Mouse (Mus musculus): ENCODE results near the gene Smarcad1.

The Smarcad1 gene

GRCm38 (mm10) chr6:65075201-65075600, 32.8 kb downstream of the Smarcad1 start:
- in situ Hi-C loops (cut with MboI; ENCODE audit: low sequenced_read_pairs): no loop called here

DNA sequence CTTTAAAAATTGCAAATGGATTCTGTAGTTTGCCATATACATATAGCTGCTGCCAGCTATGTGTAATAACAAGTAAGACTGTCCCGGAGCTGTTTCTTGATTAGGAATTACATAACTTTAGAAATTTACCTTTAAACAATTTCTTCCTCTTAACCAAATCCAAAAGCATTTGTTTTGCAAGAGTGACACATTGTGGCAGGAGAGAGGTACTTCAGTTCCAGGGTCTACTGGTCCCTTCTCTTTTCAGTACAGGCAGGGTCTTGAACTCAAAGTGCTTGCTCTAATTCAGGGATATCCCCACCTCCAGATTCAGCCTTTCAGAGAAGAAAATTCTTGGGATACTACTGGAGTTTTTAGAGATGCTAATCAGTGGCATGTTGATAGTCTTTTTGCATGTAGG, 36.8 kb downstream of the Smarcad1 start:
- in situ Hi-C loops (cut with MboI; ENCODE audit: low sequenced_read_pairs): no loop called here

DNA sequence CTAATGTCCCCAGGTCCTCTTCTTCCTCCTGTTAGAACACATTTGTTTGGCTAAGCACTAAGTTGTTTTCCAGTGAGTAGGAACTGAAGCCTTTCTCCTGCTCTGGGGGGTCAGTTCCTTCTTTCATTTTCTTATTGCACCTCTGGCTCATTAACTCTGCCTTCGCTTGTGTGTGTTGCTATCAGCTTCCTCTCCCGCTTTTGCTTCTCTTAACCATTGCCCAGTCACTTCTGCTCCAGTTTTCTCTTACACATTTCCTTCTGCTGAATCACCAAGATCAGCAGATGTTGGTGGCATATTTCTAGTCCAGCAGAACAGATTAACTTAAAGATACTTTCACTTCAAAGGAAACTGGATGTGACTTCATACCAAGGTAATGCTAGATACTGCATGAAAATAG, 72.5 kb downstream of the Smarcad1 start:
- in situ Hi-C loops (cut with MboI; ENCODE audit: low sequenced_read_pairs): no loop called here

DNA sequence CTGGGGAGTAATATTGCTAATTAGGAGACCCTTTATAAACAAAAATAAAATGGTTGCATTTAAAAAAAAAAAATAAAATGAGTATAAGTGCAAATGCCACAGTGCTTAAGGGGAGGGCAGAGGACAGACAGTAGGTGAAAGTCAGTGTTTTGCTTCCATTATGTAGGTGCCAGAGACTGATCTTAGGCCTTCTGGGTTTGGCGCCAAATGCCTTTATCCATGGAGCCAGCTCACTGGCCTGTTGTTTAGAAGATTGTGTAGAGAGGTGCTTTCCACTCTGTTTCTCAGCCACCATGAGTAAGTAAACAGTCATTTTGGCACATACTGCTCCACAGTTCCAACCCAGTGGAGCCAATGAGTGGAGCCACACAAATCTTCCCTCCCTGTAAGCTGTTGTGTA, 75.2 kb downstream of the Smarcad1 start:
- in situ Hi-C loops (cut with MboI; ENCODE audit: low sequenced_read_pairs): no loop called here

- in situ Hi-C loops (cut with MboI; ENCODE audit: low sequenced_read_pairs): loop anchor here (5.0 kb wide), 1 partner anchor 326 kb away; no protein-coding TSS in a partner anchor
Observed at GRCm38 (mm10) chr6:65126074-65126726, 83.8 kb downstream of the Smarcad1 start.

DNA sequence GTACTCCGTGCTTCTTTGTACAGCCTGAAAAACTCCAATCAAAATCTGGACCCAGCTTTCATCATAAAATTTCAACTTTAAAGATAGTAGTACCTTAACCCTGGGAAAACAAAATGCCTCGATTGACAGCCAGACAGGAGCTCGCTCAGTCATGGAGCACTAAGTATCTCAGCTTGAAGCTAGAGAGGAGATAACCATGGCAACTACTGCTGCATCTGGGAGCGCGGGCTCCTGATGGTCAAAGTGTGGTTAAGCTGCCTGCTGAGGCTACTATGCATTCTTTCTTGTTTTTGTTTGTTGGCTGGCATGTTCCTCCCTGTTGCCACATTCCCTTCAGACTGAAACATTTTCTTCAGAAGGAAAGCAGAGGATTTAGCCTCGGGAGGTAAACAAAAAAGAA, 90.0 kb downstream of the Smarcad1 start:
- in situ Hi-C loops (cut with MboI; ENCODE audit: low sequenced_read_pairs): no loop called here

DNA sequence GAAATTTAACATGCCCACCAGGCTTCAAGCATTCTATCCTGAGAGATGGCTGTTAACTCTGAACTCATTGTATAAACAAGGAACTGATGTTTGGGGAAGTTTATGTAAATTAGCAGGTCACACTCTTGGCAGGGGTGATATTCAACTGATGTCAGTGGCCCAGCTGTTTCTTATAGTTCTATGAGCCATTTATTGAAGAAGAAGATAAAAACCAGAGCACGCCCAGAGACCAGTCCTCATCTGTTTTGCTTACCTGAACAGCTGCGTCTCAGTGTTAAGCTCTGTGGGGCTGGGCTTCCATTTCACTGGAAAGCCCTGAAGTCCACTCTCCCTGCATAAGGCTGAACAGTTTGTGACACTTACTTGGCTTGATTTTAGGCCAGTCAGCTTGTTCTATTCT, 95.4 kb downstream of the Smarcad1 start:
- in situ Hi-C loops (cut with MboI; ENCODE audit: low sequenced_read_pairs): no loop called here

DNA sequence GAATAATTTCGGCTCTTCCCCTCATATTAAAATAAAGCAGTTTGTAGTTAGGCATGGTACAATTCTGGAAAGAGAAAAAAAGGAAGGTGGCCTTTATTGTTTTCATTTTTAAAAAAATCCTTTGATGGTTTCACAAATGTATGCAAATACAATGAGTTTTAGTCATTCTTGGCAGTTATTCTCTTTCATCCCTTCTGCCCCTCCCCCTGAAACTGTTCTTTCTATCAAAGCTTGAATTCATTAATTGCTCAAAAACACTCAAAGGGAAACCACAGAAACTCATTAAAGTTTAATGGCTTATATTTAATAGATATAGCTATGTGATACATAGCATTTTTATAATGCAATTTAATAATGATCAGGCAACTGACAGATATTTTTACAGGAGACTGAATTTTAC, 95.9 kb downstream of the Smarcad1 start:
- in situ Hi-C loops (cut with MboI; ENCODE audit: low sequenced_read_pairs): no loop called here

- in situ Hi-C loops (cut with MboI; ENCODE audit: low sequenced_read_pairs): no loop called here
Observed at GRCm38 (mm10) chr6:65140082-65140749, 97.8 kb downstream of the Smarcad1 start.

DNA sequence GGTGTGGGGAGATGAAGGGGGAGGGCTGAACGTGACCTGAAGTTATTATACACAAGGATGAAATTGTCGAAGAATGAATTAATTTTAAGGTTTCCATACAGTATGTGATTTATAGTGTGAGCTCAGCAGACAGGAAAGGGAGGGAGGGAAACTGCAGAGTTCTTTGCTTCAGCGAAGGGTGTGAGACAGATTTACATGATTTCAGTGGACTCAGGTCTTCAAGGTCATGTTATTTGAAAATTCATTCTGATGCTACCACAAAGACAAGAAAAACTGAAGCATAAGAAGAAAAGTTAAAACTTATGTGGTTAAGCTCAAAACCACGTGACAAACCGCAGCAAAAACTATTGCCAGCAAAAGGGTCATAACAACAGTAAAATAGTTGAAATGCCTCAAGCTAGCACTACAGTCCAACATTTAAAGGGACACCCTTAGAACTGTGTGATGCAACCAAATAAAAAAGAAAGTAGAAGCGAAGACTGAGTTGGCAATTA, 98.4 kb downstream of the Smarcad1 start:
- in situ Hi-C loops (cut with MboI; ENCODE audit: low sequenced_read_pairs): no loop called here

GRCm38 (mm10) chr6:65142316-65142715, 99.9 kb downstream of the Smarcad1 start:
- in situ Hi-C loops (cut with MboI; ENCODE audit: low sequenced_read_pairs): no loop called here

- in situ Hi-C loops (cut with MboI; ENCODE audit: low sequenced_read_pairs): no loop called here
Observed at GRCm38 (mm10) chr6:65144621-65145205, 102.3 kb downstream of the Smarcad1 start, which contains the start of gene Hpgds. Gene Hpgds (minus strand): TSS chr6:65144908.

- in situ Hi-C loops (cut with MboI; ENCODE audit: low sequenced_read_pairs): no loop called here
Observed at GRCm38 (mm10) chr6:65146363-65146762, 104.0 kb downstream of the Smarcad1 start.

DNA sequence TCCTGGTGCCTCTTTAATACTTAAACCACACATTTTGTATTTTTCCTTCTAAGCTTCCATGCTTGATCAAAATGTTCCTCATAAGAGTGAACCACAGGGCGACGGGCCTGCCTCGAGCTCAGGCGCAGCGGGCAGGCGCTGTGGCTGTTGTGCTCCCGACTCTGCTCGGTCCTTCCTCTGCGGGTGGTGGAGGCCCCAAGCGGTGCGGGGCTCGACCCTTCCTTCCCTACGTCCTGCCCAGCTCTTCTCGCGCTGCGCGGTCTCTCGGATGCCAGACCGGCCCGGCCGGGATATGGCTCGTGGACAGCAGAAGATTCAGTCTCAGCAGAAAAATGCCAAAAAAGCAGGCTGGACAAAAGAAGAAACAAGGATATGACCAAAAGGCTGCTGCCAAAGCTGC, 108.3 kb downstream of the Smarcad1 start:
- in situ Hi-C loops (cut with MboI; ENCODE audit: low sequenced_read_pairs): no loop called here

DNA sequence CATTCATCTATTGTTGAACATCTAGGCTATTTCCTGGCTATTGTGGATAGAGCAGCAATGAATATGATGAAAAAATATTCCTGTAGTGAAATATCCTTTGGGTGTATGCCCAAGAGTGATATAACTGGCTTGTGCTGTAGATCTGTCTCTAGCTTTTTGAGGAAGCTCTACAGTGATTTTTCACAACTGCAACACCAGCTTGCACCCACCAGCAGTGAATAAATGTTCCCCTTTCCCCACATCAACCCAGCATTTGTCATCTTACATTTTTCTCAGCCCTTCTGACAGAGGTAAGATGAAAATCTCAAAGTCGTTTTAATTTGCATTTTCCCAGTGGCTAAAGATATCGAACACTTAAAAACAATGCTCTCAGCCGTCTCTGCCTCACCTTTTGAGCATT, 111.2 kb downstream of the Smarcad1 start:
- in situ Hi-C loops (cut with MboI; ENCODE audit: low sequenced_read_pairs): no loop called here

- in situ Hi-C loops (cut with MboI; ENCODE audit: low sequenced_read_pairs): no loop called here
Observed at GRCm38 (mm10) chr6:65157042-65157441, 114.7 kb downstream of the Smarcad1 start.

DNA sequence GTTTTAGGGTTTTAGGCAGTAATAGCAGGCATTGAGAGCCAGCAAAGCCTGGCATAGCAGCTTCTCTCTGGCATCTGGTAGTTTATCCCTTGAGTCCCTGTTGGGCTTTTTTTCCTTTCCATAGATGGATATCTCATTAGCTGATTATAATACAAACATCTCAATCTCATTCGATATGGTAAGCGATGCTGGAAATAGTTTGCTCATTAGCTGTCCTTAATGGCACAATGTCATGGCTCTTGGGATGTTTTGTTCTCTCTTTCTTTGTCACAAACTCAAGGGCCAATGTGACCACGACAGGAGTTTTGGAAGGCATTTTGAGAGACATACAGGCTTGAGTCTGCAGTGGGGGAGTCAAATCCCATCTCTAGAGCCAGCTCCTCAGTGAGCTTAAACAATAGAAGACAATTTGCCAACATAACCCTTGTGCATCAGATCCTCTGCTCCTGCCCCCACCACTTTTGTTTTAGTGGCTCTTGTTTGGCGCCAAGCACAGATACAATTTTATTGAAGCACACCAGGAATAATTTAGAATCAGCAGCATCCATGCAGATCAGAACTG, 117.1 kb downstream of the Smarcad1 start:
- in situ Hi-C loops (cut with MboI; ENCODE audit: low sequenced_read_pairs): no loop called here

GRCm38 (mm10) chr6:65164137-65164536, 121.8 kb downstream of the Smarcad1 start:
- in situ Hi-C loops (cut with MboI; ENCODE audit: low sequenced_read_pairs): no loop called here

DNA sequence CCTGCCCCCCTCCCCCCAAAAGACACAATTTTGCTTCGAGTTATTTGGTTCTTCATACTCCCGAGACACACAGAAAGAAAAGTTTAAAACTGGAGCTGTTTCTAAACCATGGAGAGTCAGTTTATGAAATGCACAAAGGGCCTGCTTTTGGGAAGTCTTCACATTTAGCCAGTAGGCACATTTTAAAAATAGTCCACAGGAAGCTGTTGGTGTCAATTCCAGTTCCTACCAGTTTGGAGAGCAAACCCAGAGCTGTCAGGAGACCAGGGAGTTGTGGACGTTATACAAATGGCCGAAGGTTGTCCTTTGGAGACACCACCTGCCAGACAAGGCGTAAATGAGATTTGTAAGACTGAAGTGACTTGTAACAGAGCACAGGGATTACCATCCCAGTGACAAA, 122.6 kb downstream of the Smarcad1 start:
- in situ Hi-C loops (cut with MboI; ENCODE audit: low sequenced_read_pairs): no loop called here

Measured in CH12F3 (cell line).